Mouse (Mus musculus) MEL (cell line): ENCODE data around the gene Aifm2.

Experiments used
- BHLHE40 ChIP-seq: IDR thresholded peaks from 2 replicates; pipeline ENCODE4 v1.6.1; 2012; ENCODE audit warnings: low read depth, mild to moderate bottlenecking, inconsistent platforms, low read length, improper control_type of control experiment, borderline replicate concordance
- CHD1 ChIP-seq: IDR thresholded peaks from 2 replicates; pipeline ENCODE4 v1.6.1; 2012; ENCODE audit warnings: low read depth, mild to moderate bottlenecking, inconsistent platforms, low read length, improper control_type of control experiment
- CTCF ChIP-seq, 3 experiments: IDR thresholded peaks in 2 of 3; conservative IDR thresholded peaks in 1 of 3; 2 replicates each; pipeline ENCODE4 v1.5.1; 2011 to 2012; ENCODE audit warnings: low read length in 3 of 3, low read depth in 2 of 3, mild to moderate bottlenecking in 2 of 3, improper control_type of control experiment in 1 of 3, inconsistent platforms in 1 of 3, mixed read lengths in 1 of 3, moderate library complexity in 1 of 3; ENCODE audit not compliant: control insufficient read depth in 1 of 3, insufficient read depth in 1 of 3, poor library complexity in 1 of 3, severe bottlenecking in 1 of 3
- HCFC1 ChIP-seq: IDR thresholded peaks from 2 replicates; pipeline ENCODE4 v1.6.1; 2012; ENCODE audit warnings: low read depth, mild to moderate bottlenecking, inconsistent platforms, low read length, improper control_type of control experiment, moderate library complexity
- MAFK ChIP-seq: IDR thresholded peaks from 2 replicates; pipeline ENCODE4 v1.6.1; 2011; ENCODE audit warnings: low read depth, mild to moderate bottlenecking, low read length, improper control_type of control experiment, borderline replicate concordance
- MYB ChIP-seq: IDR thresholded peaks from 2 replicates; pipeline ENCODE4 v1.6.1; 2011; ENCODE audit warnings: mild to moderate bottlenecking, low read depth, low read length, improper control_type of control experiment
- POLR2A ChIP-seq, 2 experiments: IDR thresholded peaks; 2 replicates each; pipeline ENCODE4 v1.6.1; 2011 to 2012; ENCODE audit warnings: low read length in 2 of 2, mild to moderate bottlenecking in 2 of 2, control low read depth in 1 of 2, improper control_type of control experiment in 1 of 2, low read depth in 1 of 2, moderate library complexity in 1 of 2; ENCODE audit not compliant: control insufficient read depth in 1 of 2, insufficient read depth in 1 of 2, poor library complexity in 1 of 2
- POLR2AphosphoS2 ChIP-seq: IDR thresholded peaks from 2 replicates; pipeline ENCODE4 v1.6.1; 2011; ENCODE audit warnings: low read length, improper control_type of control experiment
- RCOR1 ChIP-seq: IDR thresholded peaks from 2 replicates; pipeline ENCODE4 v1.6.1; 2012; ENCODE audit warnings: low read depth, mild to moderate bottlenecking, inconsistent platforms, low read length, improper control_type of control experiment
- SMC3 ChIP-seq: IDR thresholded peaks from 2 replicates; pipeline ENCODE4 v1.6.1; 2011; ENCODE audit warnings: low read depth, low read length, improper control_type of control experiment
- TCF12 ChIP-seq: IDR thresholded peaks from 2 replicates; pipeline ENCODE4 v1.6.1; 2014; ENCODE audit warnings: low read depth, mild to moderate bottlenecking, inconsistent platforms, low read length, improper control_type of control experiment, moderate library complexity
- USF1 ChIP-seq: IDR thresholded peaks from 2 replicates; pipeline ENCODE4 v1.6.1; 2014; ENCODE audit warnings: low read depth, mild to moderate bottlenecking, inconsistent platforms, low read length, improper control_type of control experiment, moderate library complexity
- ZC3H11A ChIP-seq: IDR thresholded peaks from 2 replicates; pipeline ENCODE4 v1.6.1; 2012; ENCODE audit warnings: low read depth, mild to moderate bottlenecking, inconsistent platforms, low read length, improper control_type of control experiment

DNA sequence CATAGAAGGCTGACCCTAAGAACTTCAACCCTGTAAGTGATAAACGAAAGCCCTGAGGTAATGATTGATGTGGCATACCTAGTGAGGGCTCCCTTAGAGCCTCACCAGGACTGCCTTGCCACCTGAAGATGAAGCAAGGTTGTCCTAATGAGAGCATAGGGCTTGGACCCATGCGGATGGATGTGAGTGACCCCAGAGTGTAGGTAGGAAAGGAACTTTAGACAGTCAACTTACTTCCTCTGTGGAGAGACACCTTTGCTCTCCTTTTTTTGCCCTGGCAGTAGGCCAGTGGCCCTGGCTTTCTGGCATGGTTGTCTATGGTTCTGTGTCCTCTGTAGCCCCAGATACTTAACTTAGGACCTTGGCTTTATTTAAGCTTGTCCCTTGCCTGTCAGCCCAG is 18.0 kb upstream of the Aifm2 start:
- no peak for TF ChIP-seq CTCF (IDR thresholded peaks at IDR 0.05 in 2 of 3, conservative IDR thresholded peaks at IDR 0.05 in 1 of 3; ENCODE audit: control insufficient read depth in 1 of 3, insufficient read depth in 1 of 3, low read depth in 2 of 3, low read length in 3 of 3, poor library complexity in 1 of 3, severe bottlenecking in 1 of 3)
- no peak for TF ChIP-seq POLR2A (IDR thresholded peaks at IDR 0.05; ENCODE audit: control insufficient read depth in 1 of 2, insufficient read depth in 1 of 2, low read depth in 1 of 2, low read length in 2 of 2, poor library complexity in 1 of 2)
- no peak for TF ChIP-seq CHD1
- no peak for TF ChIP-seq BHLHE40
- TF ChIP-seq SMC3 = no peak
- TF ChIP-seq MAFK = no peak
- TF ChIP-seq POLR2AphosphoS2 = no peak
- TF ChIP-seq TCF12 = no peak
- no peak for TF ChIP-seq RCOR1
- no peak for TF ChIP-seq ZC3H11A
- no peak for TF ChIP-seq USF1
- TF ChIP-seq MYB = no peak
- no peak for TF ChIP-seq HCFC1
